Mouse (Mus musculus): ENCODE results near the gene Zim1.

The Zim1 gene

DNA sequence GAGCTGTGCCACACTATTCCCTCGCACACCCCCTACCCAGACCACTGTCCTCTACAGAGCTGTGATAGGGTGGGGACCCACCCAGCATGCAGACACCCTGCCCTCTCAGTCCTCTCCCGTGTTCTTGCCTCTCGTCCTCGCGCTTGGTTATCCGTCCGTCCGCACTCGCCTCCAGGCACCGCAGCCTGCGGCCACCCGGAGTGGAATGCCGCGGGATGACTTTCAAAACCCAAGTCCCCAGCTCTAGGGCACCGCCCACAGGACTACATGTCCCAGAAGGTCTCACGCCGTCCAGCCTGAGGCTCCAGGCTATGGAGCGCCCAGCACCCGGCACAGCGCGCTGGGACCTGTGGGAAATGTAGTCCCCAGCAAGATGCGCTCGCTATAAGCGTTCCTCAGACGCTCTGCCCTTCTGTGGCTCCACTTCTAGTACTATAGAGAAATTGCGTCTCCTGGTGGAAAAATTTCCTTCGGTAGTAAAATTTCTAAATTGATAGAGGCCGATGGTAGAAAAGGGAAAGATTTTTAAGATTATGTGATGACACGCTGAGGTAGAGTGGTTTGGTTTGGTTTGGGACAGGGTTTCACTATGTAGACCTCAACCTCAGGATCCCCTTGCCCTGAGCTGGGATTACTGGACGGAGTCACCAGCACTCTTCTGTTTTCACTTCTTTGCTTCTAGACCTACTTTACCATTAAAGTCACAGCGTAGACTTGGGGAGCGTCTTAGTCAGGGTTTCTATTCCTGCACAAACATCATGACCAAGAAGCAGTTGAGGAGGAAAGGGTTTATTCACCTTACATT is at the start of gene Zim1:
Zim1 (minus strand) TSS at position 210 of the 805 bp plus-strand sequence.
- DNase-seq = peak; percentile 2

DNA sequence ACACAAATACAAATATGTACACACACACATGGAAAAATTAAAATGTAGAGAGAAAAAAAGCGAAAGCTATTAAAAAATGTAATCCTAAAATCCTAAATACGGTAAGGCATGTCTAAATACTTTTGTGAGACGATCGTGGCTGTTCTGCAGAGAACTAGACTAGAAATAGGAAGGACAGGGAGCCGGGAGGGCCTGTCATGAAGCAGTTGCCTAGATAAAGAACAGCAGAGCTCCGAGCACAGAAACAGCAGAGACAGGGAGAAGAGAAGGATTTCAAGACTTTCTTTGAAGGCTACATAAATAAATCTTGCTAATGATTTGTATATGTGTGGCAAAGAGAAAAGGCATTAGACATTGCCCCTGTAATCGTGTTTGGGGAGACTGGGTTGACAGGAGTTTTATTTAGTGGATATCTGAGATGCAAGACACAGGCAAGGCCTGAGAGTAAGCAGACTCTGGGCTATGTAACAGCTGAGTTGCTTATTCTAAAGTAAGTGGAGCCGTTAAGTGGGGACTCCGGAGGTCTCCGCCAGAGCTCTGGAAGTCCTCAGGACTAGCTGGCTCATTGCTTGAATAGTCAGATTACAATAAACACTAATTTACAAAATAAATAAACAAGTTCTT is 48.1 kb upstream of the Zim1 start:
- no peak for DNase-seq

DNA sequence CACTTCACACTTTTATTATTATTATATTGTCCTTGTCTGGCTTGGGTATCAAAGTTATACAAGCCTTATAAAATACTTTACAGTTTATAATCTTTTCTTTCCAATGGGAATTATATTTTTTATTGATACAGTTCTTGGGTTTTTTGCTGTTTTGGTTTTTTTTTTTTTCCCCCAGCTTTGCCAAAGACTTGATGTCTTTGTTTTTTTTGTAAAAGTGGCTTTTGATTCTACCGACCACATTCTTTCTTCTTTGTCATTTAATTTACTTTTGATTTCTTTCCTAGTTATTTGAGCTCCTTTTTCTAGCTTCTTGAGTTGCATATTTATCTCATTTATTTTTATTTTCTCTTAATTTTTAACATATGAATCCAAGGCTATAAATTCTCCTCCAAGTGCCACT is 39.8 kb upstream of the Zim1 start:
- no peak for DNase-seq

DNA sequence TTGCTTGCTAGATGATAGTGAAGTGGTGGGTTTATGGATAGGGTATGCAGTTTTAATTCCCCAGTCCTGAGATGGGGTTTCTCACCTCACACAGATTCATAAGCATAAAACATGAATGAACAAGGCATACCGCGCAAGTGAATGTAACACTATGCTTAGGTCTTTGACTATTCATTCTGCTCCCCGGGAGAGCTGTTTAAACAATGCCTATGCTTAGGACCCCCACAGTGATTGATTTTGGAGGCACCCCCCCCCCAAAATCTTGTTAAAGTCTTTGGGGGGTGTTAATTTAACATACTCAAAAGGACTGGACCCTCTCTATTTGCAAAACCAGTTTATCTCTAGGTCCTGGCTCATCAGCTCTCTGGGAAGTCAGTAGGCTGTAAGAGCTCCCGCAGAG is 35.7 kb upstream of the Zim1 start:
- DNase-seq = no peak

DNA sequence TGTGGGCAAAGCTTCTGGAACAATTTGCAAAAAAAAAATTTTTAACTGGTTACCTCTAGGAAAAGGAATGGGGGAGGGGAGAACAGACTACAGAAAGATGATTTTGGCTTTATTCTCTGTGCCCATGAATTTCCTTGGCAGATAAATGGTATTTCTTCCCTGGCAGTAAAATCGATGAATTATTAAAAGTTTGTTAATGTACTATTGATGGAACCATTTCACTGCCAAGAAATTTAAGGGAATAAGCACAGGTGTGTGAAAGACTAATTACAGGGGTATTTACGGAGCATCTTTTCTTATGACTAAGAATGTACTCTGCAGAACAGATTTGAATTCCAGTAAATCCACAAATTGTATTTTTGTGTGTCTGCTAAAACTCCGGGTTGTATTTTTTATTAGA is 35.1 kb upstream of the Zim1 start:
- DNase-seq = no peak

DNA sequence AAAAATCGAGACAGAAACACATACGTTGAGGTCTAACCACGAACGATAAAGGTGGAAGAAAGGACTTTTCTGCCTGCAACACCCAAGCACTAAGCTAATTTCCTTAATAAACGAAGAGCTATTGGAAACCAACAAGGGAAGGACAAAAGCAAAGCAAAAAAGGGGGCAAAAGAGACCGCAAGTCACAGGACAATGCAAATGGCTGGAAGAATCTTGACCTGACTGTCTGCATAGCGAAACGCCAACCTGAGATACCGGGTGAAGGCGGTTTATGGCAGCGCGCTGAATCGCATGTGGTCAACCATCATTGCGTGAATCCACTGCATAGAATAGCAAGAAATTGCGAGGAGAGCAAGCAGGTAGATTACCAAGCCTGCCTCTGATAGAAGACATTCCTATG is 34.6 kb upstream of the Zim1 start:
- DNase-seq = no peak

DNA sequence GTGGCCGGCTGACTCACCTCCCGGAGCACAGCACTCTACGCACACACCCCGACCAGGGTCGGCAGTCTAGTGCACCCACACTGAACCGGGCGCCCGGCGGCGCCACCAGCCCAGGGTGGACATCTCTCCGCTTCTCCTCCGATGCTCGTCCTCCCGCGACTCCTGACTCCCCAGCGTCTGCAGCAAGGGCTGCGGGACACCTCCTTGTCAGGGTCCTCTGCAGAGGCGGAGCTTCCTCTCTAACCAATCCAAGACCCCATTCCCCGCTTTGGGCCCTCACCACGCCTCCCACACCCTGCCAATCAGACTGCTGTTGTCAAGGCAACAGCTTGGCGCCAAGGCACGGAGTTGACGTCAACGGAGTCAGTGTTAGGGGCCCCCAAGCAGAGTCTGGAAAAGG is 34.0 kb upstream of the Zim1 start, which contains the start of the genes Peg3 and Usp29:
Peg3 (minus strand) TSS at position 191 of the 400 bp plus-strand sequence.
Usp29 (plus strand) TSS at position 338 of the 400 bp plus-strand sequence.
- no peak for DNase-seq

DNA sequence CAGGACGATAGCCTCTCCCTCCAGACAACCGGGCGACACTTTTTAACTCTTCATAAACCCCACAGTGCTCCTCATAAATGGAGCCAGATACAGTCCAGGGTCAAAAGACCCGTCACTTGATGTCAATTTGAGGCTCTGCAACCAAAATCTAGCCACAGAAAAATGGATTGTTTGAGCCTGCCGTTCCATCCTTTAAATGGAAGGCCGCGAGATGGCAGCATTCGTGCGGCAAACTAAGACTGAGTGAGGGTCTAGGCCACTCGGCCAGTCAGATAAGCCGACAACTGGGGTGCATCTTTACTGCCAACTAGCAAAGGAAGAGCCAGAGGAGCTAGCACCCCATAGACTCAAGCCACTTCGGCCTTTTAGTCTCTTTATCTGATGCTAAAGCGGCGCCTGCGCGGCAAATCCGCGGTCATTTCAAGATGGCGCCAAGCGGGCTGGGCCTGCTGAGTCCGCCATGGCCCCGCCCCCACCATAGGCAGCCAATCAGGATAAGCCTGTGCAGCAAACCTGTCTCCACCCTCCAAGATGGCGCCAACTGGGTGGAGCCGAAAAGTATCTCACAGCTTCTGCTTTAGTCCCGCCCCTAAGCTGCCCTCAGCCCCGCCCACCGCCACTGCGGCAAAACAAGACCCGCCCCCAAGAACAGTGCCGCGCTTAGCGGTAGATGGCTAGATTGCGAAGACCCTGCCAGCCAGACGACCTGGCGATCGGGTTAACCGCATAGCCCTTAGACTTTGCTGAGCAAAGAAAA is 33.0 kb upstream of the Zim1 start:
- peak; percentile 3 for DNase-seq

DNA sequence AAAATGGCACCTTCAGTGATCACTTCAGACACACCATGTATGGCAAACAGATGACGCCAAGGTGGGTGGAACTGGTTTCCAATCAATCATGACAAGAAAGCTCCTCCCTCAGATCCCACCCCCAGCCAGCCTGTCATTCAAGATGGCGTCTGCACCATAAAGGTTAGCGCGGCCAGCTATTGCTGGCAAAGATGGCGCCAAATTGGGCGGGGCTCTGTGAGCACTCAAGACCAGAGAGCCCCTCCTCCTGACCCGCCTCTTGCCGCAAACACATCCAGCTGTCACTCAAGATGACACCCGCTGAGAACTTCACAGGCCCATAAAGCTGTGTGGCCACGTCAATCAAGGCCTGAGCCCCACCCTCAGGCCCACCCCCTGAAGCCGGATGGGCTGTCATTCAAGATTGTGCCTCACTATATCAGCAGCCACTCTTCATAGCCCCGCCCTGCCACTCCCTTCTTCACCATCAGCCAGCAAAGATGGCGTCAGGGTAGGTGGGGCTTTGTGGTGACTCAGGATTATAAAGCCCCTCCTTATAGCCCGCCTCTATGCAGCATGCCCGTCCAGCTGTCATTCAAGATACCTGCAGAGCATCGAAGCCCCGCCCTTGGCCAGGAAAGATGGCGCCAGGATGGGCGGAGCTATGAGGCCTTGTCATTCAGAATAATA is 32.1 kb upstream of the Zim1 start:
- peak; percentile 1 for DNase-seq

DNA sequence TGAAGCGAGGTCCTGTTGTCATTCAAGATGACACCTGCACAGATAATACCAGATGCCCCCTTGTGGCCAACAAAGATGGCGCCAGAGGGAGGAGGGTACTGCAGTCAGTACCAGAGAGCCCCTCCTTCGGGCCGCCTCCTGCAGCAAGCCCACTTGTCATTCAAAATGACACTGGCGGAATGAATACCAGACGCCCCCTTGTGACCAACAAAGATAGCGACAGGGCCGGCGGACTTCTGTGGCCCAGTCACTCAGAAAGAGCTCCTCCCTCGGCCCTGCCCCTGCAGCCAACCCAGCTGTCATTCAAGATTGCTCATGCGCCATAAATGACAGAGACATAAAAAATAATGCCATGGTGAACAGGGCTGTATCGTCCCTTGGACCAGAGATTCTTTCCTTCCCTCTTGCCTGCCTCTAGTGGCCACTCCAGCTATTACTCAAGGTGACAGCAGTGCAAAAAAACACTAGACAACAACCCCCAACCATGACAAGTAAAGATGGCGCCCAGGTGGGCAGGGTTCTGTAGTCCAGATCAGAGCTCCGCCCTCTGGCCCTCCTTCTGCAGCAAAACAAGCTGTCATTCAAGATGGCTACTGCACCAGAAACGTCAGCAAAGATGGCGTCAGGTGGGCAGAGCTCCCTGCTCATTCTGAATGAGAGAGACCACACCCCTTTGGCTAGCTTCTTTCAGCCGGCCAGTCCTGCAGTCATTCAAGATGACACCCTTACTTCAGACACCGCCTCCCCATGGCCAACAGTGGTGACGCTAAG is 31.3 kb upstream of the Zim1 start:
- peak; percentile 2 for DNase-seq

DNA sequence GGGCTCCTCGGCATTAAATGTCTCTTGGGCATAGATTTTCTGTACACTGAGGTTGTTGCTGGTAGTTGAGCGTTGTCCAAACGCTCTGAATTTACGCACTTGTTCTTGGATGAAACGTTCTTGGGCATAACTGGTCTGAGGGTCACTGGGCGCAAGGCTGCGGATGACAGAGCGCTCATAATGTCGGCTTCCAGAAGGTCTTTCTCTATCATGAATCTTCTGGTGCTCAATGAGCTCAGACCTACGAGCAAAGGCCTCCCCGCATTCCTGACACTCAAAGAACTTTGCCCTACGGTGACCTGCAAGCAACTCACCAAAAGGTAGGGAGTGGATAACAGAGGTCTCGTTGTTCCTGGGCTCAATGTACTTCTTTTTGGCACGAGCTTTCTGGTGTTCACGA is 13.1 kb upstream of the Zim1 start:
- no peak for DNase-seq

DNA sequence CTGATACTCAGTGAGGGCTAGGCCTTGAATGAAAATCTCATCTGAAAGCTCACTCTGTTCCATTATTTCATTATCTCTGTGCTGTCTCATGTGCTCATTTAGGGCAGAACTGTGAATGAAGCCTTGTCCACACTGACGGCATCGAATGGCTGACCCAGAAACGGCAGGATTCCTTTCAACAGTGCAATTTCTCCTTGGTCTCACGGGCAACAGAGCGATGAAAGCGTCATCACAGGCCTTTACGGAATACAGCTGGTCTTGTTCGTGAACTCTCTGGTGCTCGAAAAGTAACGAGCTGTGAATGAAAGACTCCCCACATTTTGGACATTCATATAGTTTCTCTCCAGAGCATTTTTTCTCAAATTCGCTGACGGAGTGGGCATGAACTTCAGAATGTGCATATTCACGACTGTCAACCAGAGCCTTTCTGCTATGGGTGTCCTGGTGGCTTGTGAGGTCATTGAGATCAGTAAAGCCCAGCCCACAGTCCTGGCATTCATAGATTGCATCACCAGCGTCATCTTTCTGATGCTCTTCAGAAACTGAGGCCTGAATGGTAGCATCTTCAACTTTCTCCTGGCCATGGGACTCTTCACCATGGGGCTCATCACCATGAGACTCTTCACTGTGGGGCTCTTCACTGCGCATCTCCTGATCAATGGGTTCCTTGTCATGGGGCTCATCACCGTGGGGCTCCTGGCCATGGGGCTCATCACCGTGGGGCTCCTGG is 12.4 kb upstream of the Zim1 start:
- no peak for DNase-seq

DNA sequence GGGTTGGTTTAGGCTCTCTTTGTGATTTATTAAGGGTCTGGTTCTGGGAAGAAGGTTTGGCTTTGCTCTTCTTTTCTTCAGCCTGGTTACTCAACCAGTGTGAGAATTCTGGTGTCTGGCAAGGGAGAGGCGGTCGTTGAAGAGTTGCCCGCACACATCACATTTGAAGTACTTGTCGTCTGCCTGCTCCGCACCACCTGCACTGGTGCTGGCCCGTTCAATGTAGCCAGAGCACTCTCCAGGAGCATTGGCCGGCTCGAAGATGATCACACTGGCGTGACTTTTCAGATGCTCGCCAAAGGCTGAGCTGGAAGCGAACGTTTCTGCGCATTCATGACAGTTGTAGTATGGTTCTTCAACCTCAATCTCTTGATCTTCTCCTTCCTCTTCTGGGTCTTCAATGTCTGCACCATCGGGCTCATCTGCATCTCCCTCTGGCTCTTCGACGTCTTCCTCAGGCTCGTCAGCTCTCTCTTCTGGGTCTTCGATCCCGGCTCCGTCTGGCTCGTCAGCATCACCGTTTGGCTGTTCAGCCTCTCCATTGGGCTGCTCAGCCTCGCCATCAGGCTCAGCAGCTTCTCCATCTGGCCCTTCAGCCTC is 11.3 kb upstream of the Zim1 start:
- no peak for DNase-seq

DNA sequence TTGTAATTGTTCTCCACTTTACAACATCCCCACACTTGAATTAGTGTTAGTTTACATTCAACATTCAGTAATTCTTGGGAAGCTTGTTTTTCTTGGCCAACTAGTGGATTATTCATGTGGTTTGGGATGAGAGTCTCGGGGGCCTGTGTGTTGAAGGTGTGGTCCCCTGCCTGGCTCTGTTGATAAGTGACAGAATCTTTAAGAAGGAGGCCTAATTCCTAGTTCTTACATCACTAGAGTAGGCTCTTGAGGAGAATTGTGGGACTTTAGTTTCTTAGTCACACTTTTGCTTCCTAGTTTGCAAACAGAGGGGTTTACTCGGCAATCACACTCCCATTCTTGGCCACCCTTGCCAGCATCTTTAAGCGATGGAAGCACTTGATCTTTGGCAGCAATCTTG is 3.0 kb upstream of the Zim1 start:
- DNase-seq = no peak

DNA sequence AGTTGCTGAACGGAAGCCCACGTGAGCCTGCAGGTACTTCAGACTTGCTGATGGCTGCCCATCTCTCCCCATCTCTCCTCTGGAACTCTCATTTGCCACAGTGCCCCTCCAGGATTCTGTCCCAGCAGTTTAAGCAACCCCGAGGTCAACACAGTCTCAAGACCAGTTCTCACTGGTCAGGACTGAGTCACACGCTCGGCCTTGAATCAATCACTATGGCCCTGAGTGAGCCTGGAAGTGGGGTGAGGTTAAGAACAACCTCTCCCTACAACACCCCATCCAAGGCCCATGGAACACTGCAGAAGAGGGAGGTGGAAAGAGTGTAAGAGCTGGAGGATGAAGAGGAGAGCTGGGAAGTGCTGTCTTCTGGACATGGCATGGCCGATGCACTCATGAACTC is 10.7 kb downstream of the Zim1 start:
- no peak for DNase-seq

DNA sequence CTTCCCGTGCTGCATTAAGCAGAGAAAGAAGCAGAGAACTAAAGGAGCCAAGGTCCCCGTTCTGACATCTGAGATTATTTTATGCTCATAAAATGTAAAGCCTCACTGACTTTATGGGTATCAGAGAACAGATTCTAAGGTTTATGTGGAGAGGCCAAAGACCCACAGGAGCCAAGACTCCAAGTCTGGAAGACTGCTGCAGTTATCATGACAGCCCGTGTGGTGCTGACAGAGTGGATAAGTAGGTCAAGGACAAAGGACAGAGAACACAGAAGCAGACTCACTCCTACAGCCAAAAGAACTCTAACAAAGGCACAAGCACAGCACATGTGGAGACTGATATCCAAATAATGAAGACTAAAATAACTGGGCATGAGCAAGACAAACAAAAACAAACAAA is 29.5 kb downstream of the Zim1 start:
- DNase-seq = no peak

DNA sequence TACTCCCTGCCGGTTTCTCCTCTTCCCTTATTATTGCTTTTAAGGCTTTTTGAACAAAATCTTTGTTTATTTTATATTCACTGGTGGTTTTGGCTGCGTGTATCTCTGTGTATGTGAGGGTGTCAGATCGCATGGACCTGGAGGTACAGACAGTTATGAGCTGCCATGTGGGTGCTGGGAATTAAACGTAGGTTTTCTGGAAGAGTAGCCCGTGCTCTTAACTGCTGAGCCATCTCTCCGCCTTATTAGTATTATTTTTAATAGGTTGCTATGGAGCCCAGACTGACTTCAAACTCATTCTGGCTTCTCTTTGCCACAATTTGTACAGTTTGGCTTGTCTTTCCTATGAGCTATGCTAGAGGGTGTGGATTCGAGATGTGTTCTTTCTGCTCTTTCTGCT is 32.8 kb downstream of the Zim1 start:
- DNase-seq = no peak

DNA sequence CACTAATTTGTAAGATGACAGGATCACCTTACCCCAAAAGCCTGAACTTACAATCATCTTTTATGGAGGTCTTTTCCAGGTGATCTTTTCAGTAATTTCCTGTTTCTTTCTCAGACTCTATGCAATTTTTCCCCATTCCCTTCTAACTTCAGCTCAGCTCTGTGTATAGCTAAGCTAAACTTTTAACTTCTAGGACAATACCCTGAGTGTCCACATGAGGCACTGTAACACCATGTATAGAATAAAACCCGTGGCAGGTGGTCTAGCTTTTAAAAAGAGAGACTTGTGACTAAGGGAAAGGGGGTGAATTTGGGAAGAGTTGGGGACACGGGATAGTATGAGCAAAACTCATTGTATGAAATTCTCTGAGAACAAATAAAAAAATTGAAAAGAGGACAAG is 36.6 kb downstream of the Zim1 start:
- no peak for DNase-seq

DNA sequence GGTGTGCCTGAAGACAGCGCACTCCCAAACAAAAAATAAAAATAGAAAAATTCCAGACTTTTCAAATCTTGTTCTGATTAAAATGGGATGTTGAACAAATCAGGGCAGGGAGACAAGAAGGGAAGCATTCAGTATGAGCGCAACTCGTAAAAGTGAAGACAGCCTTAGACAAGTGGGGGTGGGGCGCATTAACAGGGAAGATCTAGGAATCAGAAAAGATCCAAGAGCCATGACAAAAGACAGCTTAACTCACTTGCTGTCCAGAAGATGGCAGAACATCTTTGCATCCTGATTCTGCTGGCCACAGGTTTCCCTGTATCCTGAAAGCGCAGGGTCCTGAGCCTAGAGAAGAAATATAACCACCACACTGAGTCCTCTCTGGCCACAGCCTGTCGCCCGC is 37.6 kb downstream of the Zim1 start:
- DNase-seq = no peak

DNA sequence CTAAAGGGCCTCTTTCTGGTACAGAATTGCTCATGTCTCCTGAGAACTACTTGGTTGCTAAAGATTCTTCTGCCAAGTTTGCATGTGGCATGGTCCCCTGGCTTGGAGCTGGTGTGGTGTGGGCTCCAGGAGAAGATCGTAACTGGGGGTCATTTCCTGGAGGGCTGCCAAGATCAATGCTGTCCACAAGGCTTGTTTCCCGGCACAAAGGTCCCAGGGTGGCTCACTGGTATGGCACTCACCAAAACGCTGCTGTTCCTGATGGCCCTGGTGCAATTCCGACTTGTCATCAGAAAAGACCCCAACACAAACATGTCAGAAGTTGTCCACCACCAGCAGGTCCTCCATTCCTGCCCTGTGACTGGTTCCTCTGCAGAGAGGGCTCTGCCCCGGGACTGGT is 44.1 kb downstream of the Zim1 start:
- DNase-seq = no peak

DNA sequence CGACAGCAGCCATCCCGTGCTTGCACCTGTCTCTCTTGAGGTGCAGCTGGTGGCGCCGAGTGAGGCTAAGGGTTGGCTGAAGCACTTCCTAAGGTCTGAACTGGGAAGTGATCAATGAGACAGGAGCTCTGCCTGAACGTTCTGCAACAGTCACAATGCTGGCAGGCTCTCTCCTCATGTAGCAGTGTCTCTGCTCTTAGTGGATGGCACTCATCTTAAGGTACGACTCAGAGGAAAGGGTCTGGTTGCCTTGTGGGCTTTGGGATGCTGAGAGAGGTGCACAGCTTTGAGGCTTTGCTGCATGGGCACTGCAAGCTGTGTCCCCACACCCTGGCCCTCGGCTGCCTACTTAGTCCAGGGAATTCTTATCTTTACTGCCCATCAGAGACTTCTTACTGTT is 45.0 kb downstream of the Zim1 start:
- no peak for DNase-seq
